Mouse (Mus musculus): Measurements from ENCODE around the gene Parp11.

DNA sequence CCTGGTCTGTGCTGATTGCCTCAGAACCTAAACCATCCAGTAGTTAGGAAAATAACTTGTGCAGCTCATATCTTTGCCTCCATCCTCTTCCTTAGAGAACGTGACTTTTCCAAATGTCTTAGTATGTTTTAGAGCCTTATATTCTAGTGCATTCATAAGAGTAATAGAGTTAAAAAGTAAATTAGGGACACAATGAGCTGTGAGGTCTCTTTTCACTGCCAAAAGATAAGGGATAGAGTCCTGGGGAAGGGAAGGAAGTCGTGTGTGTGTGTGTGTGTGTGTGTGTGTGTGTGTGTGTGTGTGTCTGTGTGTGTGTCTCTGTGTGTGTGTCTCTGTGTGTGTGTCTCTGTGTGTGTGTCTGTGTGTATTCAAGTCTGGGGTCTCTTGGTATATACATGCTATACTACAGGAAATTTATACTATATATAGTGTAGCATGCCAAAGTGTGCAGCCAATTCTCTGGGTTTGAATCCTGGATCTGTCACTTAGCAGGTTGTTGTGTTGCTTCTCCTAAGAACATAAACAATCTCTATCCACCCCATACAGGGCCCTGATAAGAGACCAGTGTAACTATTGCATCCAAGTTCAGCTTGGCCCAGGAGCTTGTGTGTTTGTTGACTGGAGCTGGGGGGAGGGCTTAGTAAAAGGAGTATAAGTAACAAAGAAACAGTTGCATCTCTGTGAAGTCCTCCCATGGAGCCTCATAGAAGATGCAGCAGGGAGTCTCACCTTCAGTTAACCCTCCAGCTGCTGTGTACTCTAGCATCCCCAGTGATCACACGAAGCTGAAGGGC is 85.0 kb downstream of the Parp11 start:
- TF ChIP-seq CTCF (IDR thresholded peaks at IDR 0.05) (no peak), POLR2A (IDR thresholded peaks at IDR 0.05; ENCODE audit: insufficient read depth, low read depth, low read length) (no peak)
